Mouse (Mus musculus): ENCODE measurements around the gene Pf4.

Gene Pf4

GRCm38 (mm10) chr5:90771880-90772653, at the start of gene Pf4:
Pf4 (plus strand) TSS chr5:90772435.
- DNase-seq (ENCODE audit: low read depth, low spot score): no peak

- DNase-seq (ENCODE audit: low read depth, low spot score): no peak
These were observed 49.6 kb upstream of the Pf4 start for GRCm38 (mm10) chr5:90722656-90723055.

GRCm38 (mm10) chr5:90728254-90728653, 44.0 kb upstream of the Pf4 start:
- no peak for DNase-seq (ENCODE audit: low read depth, low spot score)

GRCm38 (mm10) chr5:90731480-90731879, 40.8 kb upstream of the Pf4 start:
- DNase-seq (ENCODE audit: low read depth, low spot score): no peak

GRCm38 (mm10) chr5:90742029-90742428, 30.2 kb upstream of the Pf4 start:
- DNase-seq (ENCODE audit: low read depth, low spot score): no peak

GRCm38 (mm10) chr5:90753934-90754333, 18.3 kb upstream of the Pf4 start:
- no peak for DNase-seq (ENCODE audit: low read depth, low spot score)

- no peak for DNase-seq (ENCODE audit: low read depth, low spot score)
These were observed 14.1 kb upstream of the Pf4 start for GRCm38 (mm10) chr5:90758020-90758605.

GRCm38 (mm10) chr5:90759077-90760065, 12.9 kb upstream of the Pf4 start, which contains the start of gene Cxcl5:
Cxcl5 (plus strand) TSS chr5:90759360.
- no peak for DNase-seq (ENCODE audit: low read depth, low spot score)

GRCm38 (mm10) chr5:90760303-90760702, 11.9 kb upstream of the Pf4 start:
- DNase-seq (ENCODE audit: low read depth, low spot score): no peak

- no peak for DNase-seq (ENCODE audit: low read depth, low spot score)
These were observed 11.4 kb upstream of the Pf4 start for GRCm38 (mm10) chr5:90760844-90761243.

- no peak for DNase-seq (ENCODE audit: low read depth, low spot score)
These were observed 10.4 kb upstream of the Pf4 start for GRCm38 (mm10) chr5:90761834-90762233.

- DNase-seq (ENCODE audit: low read depth, low spot score): no peak
These were observed 8.1 kb upstream of the Pf4 start for GRCm38 (mm10) chr5:90763912-90764665.

- no peak for DNase-seq (ENCODE audit: low read depth, low spot score)
These were observed 6.2 kb upstream of the Pf4 start for GRCm38 (mm10) chr5:90765821-90766606.

GRCm38 (mm10) chr5:90768218-90768617, 4.0 kb upstream of the Pf4 start, which contains the start of gene Ppbp:
Ppbp (plus strand) TSS chr5:90768518.
- DNase-seq (ENCODE audit: low read depth, low spot score): no peak

GRCm38 (mm10) chr5:90771369-90771768, 866 bp upstream of the Pf4 start:
- no peak for DNase-seq (ENCODE audit: low read depth, low spot score)

GRCm38 (mm10) chr5:90775562-90775961, 3.3 kb downstream of the Pf4 start:
- no peak for DNase-seq (ENCODE audit: low read depth, low spot score)

GRCm38 (mm10) chr5:90777621-90778020, 5.4 kb downstream of the Pf4 start:
- DNase-seq (ENCODE audit: low read depth, low spot score): no peak

- no peak for DNase-seq (ENCODE audit: low read depth, low spot score)
These were observed 6.6 kb downstream of the Pf4 start for GRCm38 (mm10) chr5:90778856-90779255.

- no peak for DNase-seq (ENCODE audit: low read depth, low spot score)
These were observed 11.5 kb downstream of the Pf4 start for GRCm38 (mm10) chr5:90783697-90784096.

All from retina, postnatal 7 days (tissue).